Mouse (Mus musculus): ENCODE results near the gene Creb3l4. TPM values are rescaled to one million over a fixed set of nuclear protein-coding genes. Genes with fewer than 3 reads are reported as not detected.
"Not testable (repeated sequence)": the region's sequence is repeated elsewhere in the genome, so short reads cannot be mapped to it uniquely, and the experiment has no call there.

Creb3l4 gene
- polyA plus RNA-seq, 1 experiment from 2014 or later = 3.0 TPM

DNA sequence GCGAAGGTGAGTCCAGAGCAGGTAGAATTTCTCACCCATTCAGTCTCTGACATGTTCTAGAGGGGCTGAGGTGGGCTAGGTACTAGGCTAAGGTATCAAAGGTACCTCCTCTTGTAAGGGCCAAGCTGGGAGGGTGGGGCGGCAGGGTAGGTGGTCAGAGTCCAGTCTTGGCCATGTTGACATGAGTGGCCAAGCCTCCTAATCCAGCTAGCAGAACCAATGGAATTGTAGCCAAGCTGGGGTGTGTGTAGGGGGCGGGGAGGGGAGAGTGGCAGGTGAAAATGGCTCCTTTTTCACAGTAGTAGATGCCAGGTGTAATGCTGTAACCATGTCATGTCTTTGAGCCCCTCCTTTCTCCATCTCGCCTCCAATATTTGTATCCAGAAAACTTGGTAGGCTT, 15.2 kb upstream of the Creb3l4 start:
- Histone ChIP-seq H3K4me2 (no peak overlapping the region), H3K4me1 (replicated peaks) (peaks cover 25% of the 10 kb centered on the region), H3K27ac (no peak overlapping the region), H3K27me3 (no peaks in the 10 kb centered on the region), H3K9ac (no peak overlapping the region), H3K9me3 (no peaks in the 10 kb centered on the region), H3K36me3 (peaks cover 69% of the 10 kb centered on the region), H3K4me3 (no peak overlapping the region)
- WGBS = 93% methylated on average over 4 of the region's 4 CpGs
- ATAC-seq (ENCODE audit: low FRiP score) = no peak

DNA sequence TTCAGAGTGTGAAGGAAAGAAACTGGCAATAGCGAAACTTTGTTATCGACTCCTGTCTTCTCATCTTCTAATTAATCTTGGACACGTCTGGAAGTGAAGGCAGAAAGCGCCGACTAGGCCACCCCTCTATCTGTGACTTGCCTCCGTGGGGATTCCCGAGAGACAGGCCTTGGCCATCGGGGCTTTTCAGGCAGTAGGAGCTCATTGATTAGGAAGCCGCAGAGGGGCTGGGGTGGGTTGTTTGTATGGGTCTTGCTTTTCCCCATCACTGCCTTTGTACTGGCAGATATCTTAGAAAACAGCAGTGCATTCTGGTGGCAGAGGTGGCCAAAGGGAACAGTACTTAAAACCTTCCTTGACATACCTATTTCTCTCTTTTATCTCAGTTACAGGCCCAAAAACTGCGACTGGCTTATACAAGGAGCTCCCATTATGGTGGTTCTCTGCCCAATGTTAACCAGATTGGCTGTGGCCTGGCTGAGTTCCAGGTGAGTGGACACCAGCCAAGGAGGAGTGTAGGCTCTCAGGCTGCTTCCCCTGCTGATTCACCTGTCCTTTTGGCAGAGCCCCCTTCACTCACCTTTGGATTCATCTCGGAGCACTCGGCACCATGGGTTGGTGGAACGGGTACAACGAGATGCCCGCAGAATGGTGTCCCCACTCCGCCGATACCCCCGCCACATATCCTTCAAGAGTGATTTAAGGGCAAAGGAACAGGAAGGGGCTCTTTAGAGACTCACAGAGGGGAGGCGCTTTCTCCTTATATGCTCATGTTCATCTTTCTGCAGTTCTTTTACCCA, 13.6 kb upstream of the Creb3l4 start:
- Histone ChIP-seq H3K9me3 (no peaks in the 10 kb centered on the region), H3K4me1 (replicated peaks) (peaks cover 29% of the 10 kb centered on the region), H3K9ac (no peak overlapping the region), H3K27me3 (no peaks in the 10 kb centered on the region), H3K4me2 (no peak overlapping the region), H3K27ac (no peak overlapping the region), H3K4me3 (no peak overlapping the region), H3K36me3 (peaks cover 53% of the 10 kb centered on the region)
- no peak for ATAC-seq (ENCODE audit: low FRiP score)
- WGBS = 92% methylated on average over 19 of the region's 19 CpGs

DNA sequence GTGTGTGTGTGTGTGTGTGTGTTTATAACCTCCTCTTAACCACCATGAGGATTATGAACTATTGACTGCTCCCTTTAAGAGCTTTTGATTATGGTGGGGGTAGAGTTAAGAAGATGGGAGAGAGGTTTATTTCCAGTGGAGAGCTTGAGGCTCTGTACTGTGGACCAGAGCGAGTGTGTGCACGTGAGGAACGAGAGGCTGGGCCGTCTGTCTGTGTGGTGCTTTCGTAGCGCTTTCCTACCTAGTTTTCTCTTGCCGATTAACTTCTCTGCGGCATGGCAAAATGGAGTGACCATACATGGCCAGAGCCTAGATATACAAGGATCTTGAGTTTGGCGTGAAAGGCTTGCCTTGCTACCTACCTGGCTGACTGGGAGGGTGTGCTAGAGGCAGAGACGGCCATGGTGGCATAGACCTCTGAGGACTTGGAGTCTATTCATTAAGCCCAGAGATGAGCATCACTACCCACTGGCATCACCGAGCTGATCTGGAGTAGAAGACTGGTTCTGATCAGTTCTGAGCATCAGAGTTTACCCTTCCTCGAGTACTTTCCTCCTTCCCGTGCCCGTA, 12.6 kb upstream of the Creb3l4 start:
- no peak overlapping the region; the same call in 1 of the 2 replicates for H3K9ac ChIP-seq
- H3K9me3 ChIP-seq = no peaks in the 10 kb centered on the region
- no peak overlapping the region for H3K27ac ChIP-seq
- H3K27me3 ChIP-seq = no peaks in the 10 kb centered on the region
- WGBS = 95% methylated on average over 14 of the region's 14 CpGs
- no peak overlapping the region for H3K4me3 ChIP-seq
- peaks cover 34% of the 10 kb centered on the region for H3K4me1 ChIP-seq (replicated peaks)
- H3K36me3 ChIP-seq = peaks cover 52% of the 10 kb centered on the region
- ATAC-seq (ENCODE audit: low FRiP score) = no peak
- peak overlapping the region; percentile 78 for H3K4me2 ChIP-seq

DNA sequence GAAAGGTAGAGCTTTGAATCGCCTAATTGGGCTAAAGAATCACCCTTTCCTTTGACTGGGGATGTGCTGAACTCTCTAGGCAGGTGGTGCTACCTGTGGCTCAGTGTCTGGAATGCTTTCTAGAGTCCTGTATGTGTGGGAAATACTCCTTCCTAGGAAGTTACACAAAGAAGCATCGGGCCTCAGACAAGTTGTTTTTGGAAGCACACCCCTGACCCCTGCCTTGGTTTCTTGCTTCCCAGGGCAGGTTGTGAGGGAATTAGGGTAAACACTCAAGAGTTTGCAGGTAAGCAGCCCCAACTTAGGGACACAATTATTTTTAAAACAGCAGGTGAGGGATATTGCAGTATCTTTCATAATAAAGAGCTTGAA, 11.9 kb upstream of the Creb3l4 start:
- ATAC-seq (ENCODE audit: low FRiP score) = no peak
- Histone ChIP-seq H3K36me3 (peaks cover 49% of the 10 kb centered on the region), H3K4me2 (peak overlapping the region; percentile 78), H3K27ac (peak overlapping the region; percentile 91), H3K9me3 (no peaks in the 10 kb centered on the region), H3K4me1 (replicated peaks) (peaks cover 38% of the 10 kb centered on the region), H3K9ac (peak overlapping the region; percentile 96), H3K4me3 (peak overlapping the region; percentile 91), H3K27me3 (no peaks in the 10 kb centered on the region)
- WGBS = 23% methylated on average over 2 of the region's 2 CpGs

DNA sequence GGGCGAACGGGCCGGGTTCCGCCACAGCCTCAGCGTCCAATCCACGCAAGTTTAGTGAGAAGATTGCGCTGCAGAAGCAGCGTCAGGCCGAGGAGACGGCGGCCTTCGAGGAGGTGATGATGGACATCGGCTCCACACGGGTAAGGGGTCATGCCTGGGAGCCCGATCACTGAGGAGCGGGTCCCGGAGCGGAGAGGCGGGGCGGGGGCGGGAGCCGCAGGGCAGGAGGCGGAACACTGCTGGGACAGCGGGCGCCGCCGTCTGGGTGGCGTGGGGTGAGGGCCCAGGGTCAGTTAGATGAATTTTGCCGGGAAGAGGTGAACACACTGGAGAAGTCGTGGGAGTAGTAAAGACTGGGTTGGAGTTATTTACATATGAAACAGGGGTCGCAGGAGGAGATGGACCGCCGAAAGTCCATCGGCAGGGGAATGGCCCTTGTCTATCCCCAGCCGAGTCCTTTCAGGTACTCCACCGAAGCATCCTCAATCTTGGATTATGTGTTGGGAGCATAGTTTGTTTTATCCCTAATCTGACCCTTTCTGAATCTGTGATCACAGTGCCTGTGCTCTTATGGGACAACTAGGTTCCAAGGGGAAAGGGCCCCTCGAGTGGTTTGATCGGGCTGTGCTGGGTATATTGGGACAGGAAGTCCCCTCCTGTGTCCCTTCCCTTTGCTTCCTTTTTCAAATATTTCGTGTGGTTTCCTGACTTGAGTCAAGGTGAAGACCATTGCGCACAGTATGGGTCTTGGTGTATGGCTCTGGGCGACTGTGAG, 11.3 kb upstream of the Creb3l4 start:
- Histone ChIP-seq H3K27me3 (no peaks in the 10 kb centered on the region), H3K9ac (peak overlapping the region; percentile 96), H3K4me3 (peak overlapping the region; percentile 91), H3K4me1 (replicated peaks) (peaks cover 39% of the 10 kb centered on the region), H3K36me3 (peaks cover 44% of the 10 kb centered on the region), H3K4me2 (peak overlapping the region; percentile 78), H3K9me3 (no peaks in the 10 kb centered on the region), H3K27ac (peak overlapping the region; percentile 91)
- under 1% methylated on average over 41 of the region's 41 CpGs for WGBS
- peak; percentile 71 for ATAC-seq (ENCODE audit: low FRiP score)

DNA sequence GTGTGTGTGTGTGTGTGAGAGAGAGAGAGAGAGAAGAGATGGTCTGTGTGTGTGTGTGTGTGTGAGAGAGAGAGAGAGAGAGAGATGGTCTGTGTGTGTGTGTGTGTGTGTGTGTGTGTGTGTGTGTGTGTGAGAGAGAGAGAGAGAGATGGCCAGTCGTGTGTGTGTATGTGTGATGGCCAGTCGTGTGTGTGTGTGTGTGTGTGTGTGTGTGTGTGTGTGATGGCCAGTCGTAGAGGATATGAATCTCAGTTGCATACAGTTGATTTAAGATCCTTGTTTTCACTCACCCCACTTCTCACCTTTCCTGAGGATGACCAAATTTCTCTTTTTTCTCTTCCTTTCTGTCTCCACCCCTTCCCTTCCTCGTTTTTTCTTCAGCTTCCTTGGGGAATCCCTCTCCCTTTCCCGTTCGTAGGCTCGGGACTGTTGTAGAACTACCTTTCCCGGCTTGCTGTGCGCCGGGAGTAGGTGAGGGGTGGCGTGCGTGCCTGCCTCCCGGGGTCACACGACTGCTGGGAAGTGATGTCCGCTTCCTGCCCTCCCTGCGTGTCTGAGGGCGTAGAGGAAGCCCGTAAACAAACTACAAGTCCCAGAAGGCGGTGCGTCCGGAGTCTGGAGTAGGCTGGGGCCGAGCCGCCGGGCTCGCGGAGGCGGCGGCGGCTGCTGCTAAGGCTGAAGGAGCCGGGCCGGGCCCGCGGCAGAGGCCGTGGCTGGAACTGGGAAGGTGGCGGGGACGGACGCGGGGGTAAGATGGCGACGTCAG, 10.5 kb upstream of the Creb3l4 start, which contains the start of gene Crtc2:
Crtc2 (plus strand) TSS at position 511 of the 766 bp plus-strand sequence.
- Histone ChIP-seq H3K9ac (peak within 1 kb of the TSS; percentile 96), H3K36me3 (peaks cover 36% of the 10 kb centered on the region), H3K4me1 (replicated peaks) (peaks cover 46% of the 10 kb centered on the region), H3K9me3 (no peaks in the 10 kb centered on the region), H3K4me2 (peak within 1 kb of the TSS; percentile 78), H3K27me3 (no peaks in the 10 kb centered on the region), H3K4me3 (peak within 1 kb of the TSS; percentile 91), H3K27ac (peak within 1 kb of the TSS; percentile 91)
- peak; percentile 98 for ATAC-seq (ENCODE audit: low FRiP score)
- 2% methylated on average over 38 of the region's 40 CpGs for WGBS

DNA sequence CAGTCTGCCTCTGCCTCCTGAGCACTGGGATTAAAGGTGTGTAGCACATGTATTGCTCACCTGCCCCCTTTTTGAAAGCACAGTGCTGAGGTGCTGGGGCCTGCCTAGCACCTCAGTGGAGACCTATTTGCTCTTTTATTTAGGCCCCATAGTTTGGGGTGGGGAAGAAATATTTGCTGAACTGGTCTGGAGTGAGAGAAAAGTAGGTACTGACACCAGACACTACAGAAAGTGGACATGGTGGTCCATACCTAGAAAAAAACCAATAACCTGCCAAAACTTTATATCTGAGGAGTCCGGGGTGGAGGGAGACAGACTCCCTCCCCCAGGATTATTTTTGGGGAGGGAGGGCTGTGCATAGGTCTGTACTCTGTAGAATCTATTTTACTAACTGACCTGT, 9.9 kb upstream of the Creb3l4 start:
- Histone ChIP-seq H3K4me3 (peak overlapping the region; percentile 91; the same call in 1 of the 2 replicates), H3K4me2 (peak overlapping the region; percentile 78), H3K4me1 (replicated peaks) (peaks cover 52% of the 10 kb centered on the region), H3K36me3 (peaks cover 29% of the 10 kb centered on the region)
- H3K9me3 ChIP-seq, H3K27me3 ChIP-seq, H3K9ac ChIP-seq, H3K27ac ChIP-seq: not testable (repeated sequence)
- 68% methylated on average over 1 of the region's 1 CpGs for WGBS
- ATAC-seq (ENCODE audit: low FRiP score) = peak; percentile 2; the same call in 1 of the 2 replicates

DNA sequence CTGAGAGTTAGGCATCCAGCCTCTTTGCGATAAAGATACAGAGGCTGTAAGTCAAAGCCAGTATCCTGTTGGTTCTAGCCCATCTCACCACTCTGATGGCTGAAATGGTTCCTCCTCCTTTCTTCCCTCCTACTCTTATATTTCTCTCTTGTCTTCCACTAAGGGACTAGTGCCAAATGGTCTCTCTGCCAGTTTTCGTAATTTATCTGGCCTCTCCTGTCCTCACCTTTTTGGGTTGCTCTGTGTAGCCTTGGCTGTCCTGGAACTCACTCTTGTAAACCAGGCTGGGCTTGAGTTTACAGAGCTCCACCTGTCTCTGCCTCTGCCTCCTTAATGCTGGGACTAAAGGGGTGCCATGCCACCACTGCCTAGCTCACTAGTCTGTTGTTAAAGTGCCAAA, 9.3 kb upstream of the Creb3l4 start:
- WGBS = 100% methylated on average over 2 of the region's 2 CpGs
- Histone ChIP-seq H3K4me1 (replicated peaks) (peaks cover 53% of the 10 kb centered on the region), H3K36me3 (peaks cover 24% of the 10 kb centered on the region)
- H3K4me3 ChIP-seq; H3K27me3 ChIP-seq; H3K27ac ChIP-seq; H3K9ac ChIP-seq; H3K4me2 ChIP-seq; H3K9me3 ChIP-seq; ATAC-seq (ENCODE audit: low FRiP score): not testable (repeated sequence)

DNA sequence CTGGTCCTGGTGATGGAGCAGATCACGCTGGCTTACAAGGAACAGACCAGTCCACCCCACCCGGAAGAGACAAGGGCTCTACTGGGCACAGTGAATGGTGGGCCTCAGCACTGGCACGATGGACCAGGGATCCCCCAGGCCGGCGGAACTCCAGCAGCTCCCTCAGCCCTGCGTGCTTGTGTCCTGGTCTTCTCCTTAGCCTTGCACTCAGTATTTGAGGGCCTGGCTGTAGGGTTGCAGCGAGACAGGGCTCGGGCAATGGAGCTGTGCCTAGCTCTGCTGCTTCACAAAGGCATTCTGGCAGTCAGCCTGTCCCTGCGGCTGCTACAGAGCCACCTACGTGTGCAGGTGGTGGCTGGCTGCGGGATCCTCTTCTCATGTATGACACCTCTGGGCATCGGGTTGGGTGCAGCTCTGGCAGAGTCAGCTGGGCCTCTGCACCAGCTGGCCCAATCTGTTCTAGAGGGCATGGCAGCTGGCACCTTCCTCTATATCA, 8.5 kb upstream of the Creb3l4 start:
- not testable (repeated sequence) for H3K9ac ChIP-seq; H3K27me3 ChIP-seq; H3K9me3 ChIP-seq; H3K4me2 ChIP-seq; H3K4me3 ChIP-seq; ATAC-seq (ENCODE audit: low FRiP score); H3K27ac ChIP-seq
- 98% methylated on average over 9 of the region's 12 CpGs for WGBS
- Histone ChIP-seq H3K36me3 (peaks cover 15% of the 10 kb centered on the region), H3K4me1 (replicated peaks) (peaks cover 52% of the 10 kb centered on the region)

DNA sequence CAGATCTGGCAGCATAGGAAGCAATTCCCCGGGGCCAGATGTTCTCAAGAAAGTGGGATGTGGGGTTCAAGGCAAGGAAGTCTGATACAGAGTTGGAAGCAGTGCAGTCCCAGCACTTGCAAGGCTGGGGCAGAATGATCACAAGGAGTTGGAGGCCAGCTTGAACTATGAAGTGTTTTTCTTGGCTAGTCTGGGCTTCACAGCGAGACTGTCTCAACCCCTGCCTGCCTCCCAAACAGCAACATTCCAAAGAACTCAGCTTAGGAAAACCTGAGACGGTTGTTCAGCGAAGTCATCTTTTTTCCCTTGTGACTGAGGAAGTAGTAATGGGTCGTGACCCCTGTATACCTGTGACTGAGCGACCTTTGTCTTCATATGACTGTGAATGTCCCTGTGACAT, 7.5 kb upstream of the Creb3l4 start:
- Histone ChIP-seq H3K27me3 (no peaks in the 10 kb centered on the region), H3K4me2 (no peak overlapping the region), H3K4me3 (no peak overlapping the region), H3K4me1 (replicated peaks) (peaks cover 42% of the 10 kb centered on the region), H3K27ac (no peak overlapping the region), H3K9ac (no peak overlapping the region), H3K9me3 (no peaks in the 10 kb centered on the region), H3K36me3 (peaks cover 14% of the 10 kb centered on the region)
- 89% methylated on average over 6 of the region's 6 CpGs for WGBS
- no peak for ATAC-seq (ENCODE audit: low FRiP score)

DNA sequence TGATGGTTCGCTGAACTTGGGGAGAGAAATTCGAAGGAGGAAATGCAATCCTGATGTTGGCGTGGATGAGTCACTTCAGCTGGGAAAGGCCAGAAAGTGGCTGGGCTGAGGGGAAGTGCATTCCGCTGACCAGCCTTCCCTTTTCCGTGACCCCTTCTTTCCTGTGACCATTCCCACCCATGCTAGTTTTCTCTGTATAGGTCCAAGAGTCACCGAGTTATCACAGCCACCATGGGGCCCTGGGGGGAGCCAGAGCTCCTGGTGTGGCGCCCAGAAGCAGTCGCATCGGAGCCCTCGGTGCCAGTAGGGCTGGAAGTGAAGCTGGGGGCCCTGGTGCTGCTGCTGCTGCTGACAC, 5.4 kb upstream of the Creb3l4 start:
- ATAC-seq (ENCODE audit: low FRiP score) = no peak
- H3K9me3 ChIP-seq = no peaks in the 10 kb centered on the region
- peak overlapping the region; percentile 94 for H3K27ac ChIP-seq
- H3K4me2 ChIP-seq = peak overlapping the region; percentile 89
- H3K4me1 ChIP-seq (replicated peaks) = peaks cover 31% of the 10 kb centered on the region
- H3K27me3 ChIP-seq = no peaks in the 10 kb centered on the region
- peaks cover 14% of the 10 kb centered on the region for H3K36me3 ChIP-seq
- H3K9ac ChIP-seq = peak overlapping the region; percentile 83
- H3K4me3 ChIP-seq = peak overlapping the region; percentile 65
- whole genome bisulfite sequencing = 8% methylated on average over 10 of the region's 10 CpGs
